Mouse (Mus musculus) megakaryocyte, embryonic 14.5 days (primary cell): ENCODE measurements around the gene Pigg.

Source experiments
- FLI1 ChIP-seq: IDR thresholded peaks from 2 replicates; pipeline ENCODE4 v1.6.1; 2012; ENCODE audit warnings: low read length, inconsistent platforms, mixed read lengths
- GATA1 ChIP-seq: IDR thresholded peaks from 3 replicates; pipeline ENCODE4 v1.6.1; 2012; ENCODE audit warnings: mixed read lengths, low read length, inconsistent platforms, borderline replicate concordance

GRCm38 (mm10) chr5:108269063-108269810 lies 43.2 kb upstream of the Pigg start:
- no peak for TF ChIP-seq GATA1
- no peak for TF ChIP-seq FLI1
